Mouse (Mus musculus) urinary bladder, postnatal 0 days (tissue): ENCODE measurements around the gene Gabbr2. TPM values are rescaled to one million over a fixed set of nuclear protein-coding genes. Genes with fewer than 3 reads are reported as not detected.

Experiments
- polyA plus RNA-seq: library from polyadenylated mRNA; unstranded; fragments of >200 nt; fragmentation: Nextera tagmentation; extraction: Ambion mirVana; gene quantifications from 2 replicates; pipeline ENCODE4 v1.2.1, GENCODE M21; 2015

The Gabbr2 gene
- polyA plus RNA-seq, result 0.07 and 0.16 TPM in 2 replicates

GRCm38 (mm10) chr4:46991016-46991958, at the start of gene Gabbr2:
TSS of gene Gabbr2 (minus strand) at chr4:46991873.

GRCm38 (mm10) chr4:46650086-46650753, 341.5 kb downstream of the Gabbr2 start, which contains the start of gene Tbc1d2:
TSS of gene Tbc1d2 (minus strand) at chr4:46650209.

Other genes with a start within 250 kb of the Gabbr2 start
- gene Anks6, start 65.6 kb upstream of the Gabbr2 start, polyA plus RNA-seq, result 2.3 and 2.8 TPM in 2 replicates
- gene Galnt12, start 100.0 kb upstream of the Gabbr2 start, polyA plus RNA-seq, result 3.3 and 4.0 TPM in 2 replicates
- 64.3 and 87.8 TPM in 2 replicates for gene Col15a1, start 216.3 kb upstream of the Gabbr2 start, polyA plus RNA-seq